Mouse (Mus musculus): ENCODE measurements around the gene Nr3c2.

GRCm38 (mm10) chr8:77044849-77045248 is 145.6 kb downstream of the Nr3c2 start:
- TF ChIP-seq POLR2A (IDR thresholded peaks at IDR 0.05; ENCODE audit: low read depth, low read length) (no peak), CTCF (IDR thresholded peaks at IDR 0.05; ENCODE audit: extremely low read depth, insufficient read depth, insufficient read length, insufficient replicate concordance) (no peak)

Data from spleen, adult 2 months (tissue).